Mouse (Mus musculus) ovary, postnatal 14 days (tissue): ENCODE results near the gene Dvl1.

Experiments
- DNase-seq: peaks from one replicate; pipeline ENCODE4 v3.0.0; 2022; ENCODE audit warnings: low spot score

Dvl1 gene

GRCm38 (mm10) chr4:155840076-155841002, 6.9 kb upstream of the Dvl1 start:
- no peak for DNase-seq

- DNase-seq = no peak
Observed at GRCm38 (mm10) chr4:155841003-155841454, 6.2 kb upstream of the Dvl1 start.

GRCm38 (mm10) chr4:155841651-155842270, 5.4 kb upstream of the Dvl1 start:
- DNase-seq = no peak

GRCm38 (mm10) chr4:155843231-155843630, 4.0 kb upstream of the Dvl1 start:
- no peak for DNase-seq

GRCm38 (mm10) chr4:155847591-155848352, 570 bp downstream of the Dvl1 start:
- DNase-seq = no peak

- no peak for DNase-seq
Observed at GRCm38 (mm10) chr4:155848434-155849095, 1.4 kb downstream of the Dvl1 start.

- no peak for DNase-seq
Observed at GRCm38 (mm10) chr4:155849391-155849790, 2.2 kb downstream of the Dvl1 start.

- no peak for DNase-seq
Observed at GRCm38 (mm10) chr4:155849792-155850451, 2.7 kb downstream of the Dvl1 start.

GRCm38 (mm10) chr4:155851368-155851767, 4.2 kb downstream of the Dvl1 start:
- DNase-seq = no peak

GRCm38 (mm10) chr4:155851951-155852411, 4.8 kb downstream of the Dvl1 start:
- DNase-seq = no peak

GRCm38 (mm10) chr4:155853421-155853820, 6.2 kb downstream of the Dvl1 start:
- no peak for DNase-seq

- DNase-seq = no peak
Observed at GRCm38 (mm10) chr4:155854991-155855390, 7.8 kb downstream of the Dvl1 start.

GRCm38 (mm10) chr4:155856071-155856470, 8.9 kb downstream of the Dvl1 start:
- no peak for DNase-seq

GRCm38 (mm10) chr4:155856881-155857280, 9.7 kb downstream of the Dvl1 start:
- no peak for DNase-seq

- DNase-seq = peak; percentile 68
Observed at GRCm38 (mm10) chr4:155859318-155859717, 12.1 kb downstream of the Dvl1 start.

- DNase-seq = no peak
Observed at GRCm38 (mm10) chr4:155861787-155862186, 14.6 kb downstream of the Dvl1 start.

- DNase-seq = no peak
Observed at GRCm38 (mm10) chr4:155863001-155863400, 15.8 kb downstream of the Dvl1 start, which contains the start of gene Tas1r3. Tas1r3 (minus strand) TSS chr4:155863362.

GRCm38 (mm10) chr4:155868614-155869298, 21.6 kb downstream of the Dvl1 start:
- no peak for DNase-seq

GRCm38 (mm10) chr4:155869317-155870033, 22.3 kb downstream of the Dvl1 start, which contains the start of the genes Cptp and Ints11:
Cptp (minus strand) TSS chr4:155869440.
Ints11 (plus strand) TSS chr4:155869546.
- DNase-seq = peak; percentile 91

GRCm38 (mm10) chr4:155871404-155871803, 24.2 kb downstream of the Dvl1 start:
- DNase-seq = no peak
